Mouse (Mus musculus) midbrain, embryonic 14.5 days (tissue): ENCODE results near the gene Ubtd2. TPM values are rescaled to one million over a fixed set of nuclear protein-coding genes. Genes with fewer than 3 reads are reported as not detected.

Experiments
- ATAC-seq: fragments of 200-750 bp; cut with Nextera tagmentation; 2 replicates; pipeline ENCODE4 v1.8.0; 2017; ENCODE audit warnings: moderate number of reproducible peaks, moderate library complexity; ENCODE audit not compliant: low FRiP score, low TSS enrichment
- DNase-seq: peaks from one replicate; pipeline ENCODE4 v3.0.0-alpha.2; 2015
- H3K27ac ChIP-seq: fragments of 300-500 bp; sonication (generic); replicated peaks from 2 replicates; pipeline ENCODE4 v1.5.1; 2014; ENCODE audit warnings: mild to moderate bottlenecking, low read depth, low read length, moderate library complexity
- H3K27me3 ChIP-seq: fragments of 300-500 bp; sonication (generic); 2 replicates; pipeline ENCODE4 v1.6.1; 2014; ENCODE audit warnings: low read length, control low read depth, mixed read lengths; ENCODE audit not compliant: control insufficient read depth, insufficient read depth
- H3K36me3 ChIP-seq: fragments of 300-500 bp; sonication (generic); 2 replicates; pipeline ENCODE4 v1.6.1; 2014; ENCODE audit warnings: low read length, control low read depth; ENCODE audit not compliant: control insufficient read depth, insufficient read depth
- H3K4me1 ChIP-seq: fragments of 300-500 bp; sonication (generic); 2 replicates; pipeline ENCODE4 v1.6.1; 2014; ENCODE audit warnings: mild to moderate bottlenecking, antibody characterized with exemption, low read length, control low read depth; ENCODE audit not compliant: control insufficient read depth, insufficient read depth
- H3K4me2 ChIP-seq: fragments of 300-500 bp; sonication (generic); 2 replicates; pipeline ENCODE4 v1.6.1; 2014; ENCODE audit warnings: mild to moderate bottlenecking, low read length, moderate library complexity
- H3K4me3 ChIP-seq: fragments of 300-500 bp; sonication (generic); replicated peaks from 2 replicates; pipeline ENCODE4 v1.5.1; 2014; ENCODE audit warnings: low read depth, low read length
- H3K9ac ChIP-seq: fragments of 300-500 bp; sonication (generic); replicated peaks from 2 replicates; pipeline ENCODE4 v1.6.1; 2014; ENCODE audit warnings: mild to moderate bottlenecking, low read length, moderate library complexity
- H3K9me3 ChIP-seq: fragments of 300-500 bp; sonication (generic); 2 replicates; pipeline ENCODE4 v1.6.1; 2016; ENCODE audit warnings: low read length, control low read depth, mixed read lengths; ENCODE audit not compliant: control insufficient read depth
- WGBS: fragments of 180-500 bp; shearing (Covaris S2); extraction: QIAGEN DNeasy Blood & Tissue Kit; methylation state at CpG from one replicate; pipeline ENCODE4 v1.1.7; 2014; 5-methylcytosine and 5-hydroxymethylcytosine counted together
- polyA plus RNA-seq: library from polyadenylated mRNA; unstranded; fragments of >200 nt; fragmentation: Nextera tagmentation; extraction: Ambion mirVana; gene quantifications from 2 replicates; pipeline ENCODE4 v1.2.1, GENCODE M21; 2014

Ubtd2 gene
- polyA plus RNA-seq, 1 experiment from 2014 or later = 63.8 TPM

DNA sequence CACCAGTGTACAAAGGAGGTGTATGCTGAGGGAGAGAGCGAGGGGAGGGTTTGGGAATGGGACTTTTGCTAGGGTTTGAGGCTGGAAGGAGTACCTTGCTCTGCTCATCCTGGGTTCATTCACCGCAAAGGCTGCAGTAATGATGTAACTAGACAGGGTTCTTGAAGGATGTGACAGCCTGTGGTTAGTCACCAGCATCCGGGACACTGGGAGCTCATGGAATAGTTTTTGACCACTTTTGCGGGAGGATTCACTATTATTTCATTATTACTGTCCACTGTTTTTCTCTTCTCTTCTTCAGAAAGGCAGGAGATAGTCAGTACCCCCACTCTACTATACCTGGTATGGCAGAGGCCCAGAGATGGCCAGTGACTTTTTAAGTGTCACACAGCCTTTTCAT lies 87.0 kb downstream of the Ubtd2 start:
- H3K36me3 ChIP-seq = no peaks in the 10 kb centered on the region
- no peak overlapping the region for H3K27ac ChIP-seq
- no peaks in the 10 kb centered on the region for H3K9me3 ChIP-seq
- 95% methylated on average over 4 of the region's 4 CpGs for WGBS
- ATAC-seq (no peak), DNase-seq (no peak)
- H3K27me3 ChIP-seq = no peaks in the 10 kb centered on the region
- no peak overlapping the region for H3K4me3 ChIP-seq
- H3K4me1 ChIP-seq = peaks cover 4% of the 10 kb centered on the region; the same call in 1 of the 2 replicates
- H3K9ac ChIP-seq = no peak overlapping the region
- H3K4me2 ChIP-seq = no peak overlapping the region

DNA sequence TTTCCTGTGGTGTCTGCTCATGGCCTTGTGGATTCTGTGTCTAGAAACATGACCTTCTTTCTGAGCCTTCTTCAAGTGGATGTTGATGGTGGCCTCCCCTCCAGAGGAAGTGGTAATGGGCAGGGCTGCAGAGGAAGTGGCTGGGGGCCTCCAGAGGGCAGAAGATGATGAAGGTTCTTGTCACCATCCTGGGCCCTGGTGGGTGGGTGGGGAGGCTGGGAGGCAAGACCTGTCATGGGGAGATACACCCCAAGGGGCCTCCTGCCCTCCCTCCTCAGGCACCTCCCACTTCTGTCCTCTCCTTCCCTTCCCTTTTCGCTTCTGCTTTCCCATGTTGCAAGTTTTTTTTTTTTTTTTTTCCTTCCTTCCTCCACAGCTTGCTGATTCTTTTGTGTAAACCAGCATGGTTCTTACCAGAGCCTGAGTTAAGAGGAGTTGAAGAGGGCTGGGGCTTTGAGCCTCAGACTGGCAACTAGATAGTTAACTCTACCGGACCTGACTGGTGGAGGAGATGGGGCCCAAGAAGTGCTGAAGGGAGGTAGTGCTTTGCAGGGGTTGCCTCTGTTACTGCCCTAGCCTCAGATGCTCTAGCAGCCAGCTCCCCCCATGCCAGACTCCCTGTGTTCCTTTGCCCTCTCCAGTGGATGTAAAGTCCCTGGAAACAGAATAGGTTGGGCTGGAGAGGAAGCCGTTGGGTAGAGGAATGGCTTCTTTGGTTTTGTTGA lies 87.7 kb downstream of the Ubtd2 start:
- 38% methylated on average over 3 of the region's 3 CpGs for WGBS
- no peak overlapping the region for H3K4me2 ChIP-seq

DNA sequence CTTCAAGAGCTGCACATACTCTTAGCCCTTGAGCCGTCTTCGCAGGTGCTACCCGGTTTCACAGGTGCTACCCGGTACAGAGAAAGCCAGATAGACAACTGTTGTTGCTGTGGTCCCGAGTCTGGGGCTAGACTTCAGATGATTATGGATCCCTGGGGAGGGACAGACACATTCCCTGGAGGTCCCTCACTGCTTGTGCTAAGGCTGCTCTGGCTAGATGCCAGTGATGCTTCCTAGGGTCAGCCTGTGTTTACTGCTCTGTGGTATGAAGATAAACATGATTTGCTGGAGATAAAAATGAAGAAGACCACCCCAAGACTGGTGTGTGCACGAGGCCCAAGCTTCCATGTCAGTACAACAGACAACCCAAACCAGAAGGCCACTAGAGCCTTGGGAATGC lies 88.9 kb downstream of the Ubtd2 start:
- Histone ChIP-seq H3K27me3 (no peaks in the 10 kb centered on the region), H3K9ac (no peak overlapping the region), H3K36me3 (no peaks in the 10 kb centered on the region), H3K27ac (no peak overlapping the region), H3K4me2 (no peak overlapping the region), H3K4me1 (no peaks in the 10 kb centered on the region), H3K9me3 (no peaks in the 10 kb centered on the region), H3K4me3 (no peak overlapping the region)
- DNase-seq (no peak), ATAC-seq (no peak)
- WGBS = 89% methylated on average over 6 of the region's 6 CpGs

More for the DNA sequence above, 87.7 kb downstream of the Ubtd2 start:
- H3K9me3 ChIP-seq = no peaks in the 10 kb centered on the region
- no peak for ATAC-seq
- H3K4me3 ChIP-seq = no peak overlapping the region
- DNase-seq = no peak
- H3K9ac ChIP-seq = no peak overlapping the region
- H3K36me3 ChIP-seq = no peaks in the 10 kb centered on the region
- H3K27ac ChIP-seq = no peak overlapping the region
- H3K4me1 ChIP-seq = peaks cover 4% of the 10 kb centered on the region; the same call in 1 of the 2 replicates
- no peaks in the 10 kb centered on the region for H3K27me3 ChIP-seq

DNA sequence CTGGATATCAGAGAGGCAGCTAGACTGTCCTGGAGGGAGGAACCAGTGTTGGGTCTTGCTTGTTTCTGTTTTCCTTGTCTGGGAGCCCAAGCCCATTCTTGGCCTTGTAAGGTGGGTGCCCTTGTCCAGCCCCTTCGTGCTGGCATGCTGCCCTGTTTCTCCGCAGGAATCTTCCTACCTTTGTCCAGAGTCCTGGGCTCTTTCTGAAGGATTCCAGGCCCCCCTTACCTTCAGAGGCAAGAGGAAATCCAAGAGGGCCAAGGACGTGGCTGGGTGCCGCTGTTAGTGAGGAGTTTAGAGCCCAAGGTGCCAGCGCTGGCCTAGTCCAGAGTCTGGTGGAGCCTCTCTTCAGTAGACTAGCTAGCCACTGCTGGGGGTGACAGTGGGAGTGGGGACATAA lies 89.3 kb downstream of the Ubtd2 start:
- no peaks in the 10 kb centered on the region for H3K36me3 ChIP-seq
- ATAC-seq (no peak), DNase-seq (no peak)
- H3K4me2 ChIP-seq = no peak overlapping the region
- 89% methylated on average over 5 of the region's 5 CpGs for WGBS
- no peak overlapping the region for H3K9ac ChIP-seq
- H3K4me3 ChIP-seq = no peak overlapping the region
- no peaks in the 10 kb centered on the region for H3K9me3 ChIP-seq
- H3K27me3 ChIP-seq = no peaks in the 10 kb centered on the region
- no peak overlapping the region for H3K27ac ChIP-seq
- H3K4me1 ChIP-seq = 0 out of 2 replicates have a peak, but pooled peaks cover 4% of the 10 kb centered on the region

DNA sequence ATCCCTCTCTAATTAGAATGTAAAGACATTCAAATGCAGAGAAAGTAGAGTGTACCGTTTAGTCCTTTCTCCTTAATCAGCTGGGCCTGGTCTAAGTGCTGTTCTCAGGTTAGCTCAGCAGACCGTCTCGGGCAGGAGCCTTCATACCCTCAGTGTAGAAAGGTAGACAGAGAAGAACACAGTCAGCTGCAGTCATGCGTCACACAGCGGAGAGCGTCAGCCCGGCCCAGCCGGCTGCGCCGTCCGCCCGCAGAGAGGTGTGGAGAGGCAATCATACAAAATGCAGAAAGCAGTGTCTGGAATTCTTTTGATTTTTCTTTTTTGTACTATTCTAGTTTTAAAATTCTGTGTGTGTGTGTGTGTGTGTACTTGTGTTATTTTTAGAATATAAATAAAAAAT lies 90.4 kb downstream of the Ubtd2 start:
- Histone ChIP-seq H3K27ac (0 out of 2 replicates have a peak overlapping the region, but pooled peaks have one; percentile 32), H3K36me3 (no peaks in the 10 kb centered on the region), H3K4me2 (no peak overlapping the region), H3K4me1 (0 out of 2 replicates have a peak, but pooled peaks cover 6% of the 10 kb centered on the region), H3K9me3 (no peaks in the 10 kb centered on the region), H3K9ac (no peak overlapping the region), H3K27me3 (no peaks in the 10 kb centered on the region), H3K4me3 (no peak overlapping the region)
- DNase-seq (peak; percentile 44), ATAC-seq (no peak)
- WGBS = 47% methylated on average over 12 of the region's 12 CpGs

DNA sequence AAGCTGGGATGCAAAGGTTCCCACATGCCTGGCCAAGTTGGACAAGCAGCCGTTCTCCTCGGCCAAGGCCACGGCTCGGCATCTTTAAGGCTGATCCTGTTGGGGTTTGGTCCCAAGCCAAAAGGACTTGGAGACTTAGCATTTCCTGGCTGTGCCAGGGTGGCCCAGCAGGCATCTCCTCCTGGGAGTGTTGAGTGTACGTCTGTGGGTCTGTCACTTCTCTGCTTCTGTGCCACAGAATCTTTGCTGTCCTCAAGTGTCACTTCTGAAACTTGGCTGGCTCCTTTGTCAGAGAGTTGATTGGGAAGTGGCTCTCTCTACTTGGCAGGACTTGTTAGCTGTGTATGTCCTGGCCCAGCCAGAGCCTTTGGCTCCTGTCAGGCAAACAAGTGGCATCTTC lies 91.3 kb downstream of the Ubtd2 start:
- H3K36me3 ChIP-seq = no peaks in the 10 kb centered on the region
- ATAC-seq (no peak), DNase-seq (no peak)
- no peaks in the 10 kb centered on the region for H3K9me3 ChIP-seq
- no peak overlapping the region for H3K9ac ChIP-seq
- no peak overlapping the region for H3K4me2 ChIP-seq
- 83% methylated on average over 5 of the region's 5 CpGs for WGBS
- no peak overlapping the region for H3K27ac ChIP-seq
- 0 out of 2 replicates have a peak, but pooled peaks cover 6% of the 10 kb centered on the region for H3K4me1 ChIP-seq
- no peak overlapping the region for H3K4me3 ChIP-seq
- H3K27me3 ChIP-seq = no peaks in the 10 kb centered on the region

DNA sequence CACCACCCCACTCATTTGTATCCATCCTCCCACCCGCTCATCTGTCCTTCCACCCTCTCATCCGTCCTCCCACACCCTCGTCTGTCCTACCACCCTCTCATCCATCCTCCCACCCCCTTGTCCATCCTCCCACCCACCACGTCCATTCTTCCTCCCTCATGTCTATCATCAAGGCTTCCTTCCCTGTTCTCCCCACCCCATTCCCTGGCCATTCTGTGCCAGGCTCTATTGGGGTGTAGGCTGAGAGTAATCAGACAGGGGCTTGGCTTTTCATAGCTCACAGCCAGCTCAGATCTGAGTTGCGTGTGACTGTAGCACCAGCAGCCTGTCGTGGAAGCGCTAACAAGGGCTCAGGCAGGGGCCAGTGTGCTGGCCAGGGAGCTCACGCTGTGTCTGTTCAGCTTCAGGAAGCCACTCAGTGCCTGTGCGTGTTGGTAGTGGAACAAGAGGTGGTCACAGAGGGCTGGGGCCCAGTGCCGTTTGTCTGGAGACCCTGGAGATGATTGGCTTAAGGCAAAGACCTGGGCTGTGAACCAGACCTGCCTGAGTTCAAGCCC lies 92.3 kb downstream of the Ubtd2 start:
- 79% methylated on average over 10 of the region's 10 CpGs for WGBS

DNA sequence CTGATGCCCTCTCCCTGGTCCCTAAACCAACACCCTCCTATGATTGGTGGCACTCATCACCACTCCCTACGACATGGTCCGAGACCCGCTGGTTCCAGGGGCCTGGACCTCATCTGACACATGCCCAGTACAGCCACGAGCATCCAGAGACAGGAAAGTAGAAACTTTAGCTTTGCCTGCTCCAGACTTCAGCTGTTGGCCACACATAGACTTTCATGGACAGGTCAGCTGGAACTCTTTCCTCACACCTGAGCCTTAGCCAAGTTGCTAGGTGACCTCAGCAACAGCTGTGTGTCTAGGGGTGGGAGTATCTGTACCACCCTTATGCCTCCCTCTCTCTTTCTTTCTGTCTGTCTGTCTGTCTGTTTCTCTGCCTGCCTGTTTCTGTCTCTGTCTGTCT lies 93.1 kb downstream of the Ubtd2 start:
- Histone ChIP-seq H3K4me3 (no peak overlapping the region), H3K27me3 (no peaks in the 10 kb centered on the region), H3K27ac (no peak overlapping the region), H3K4me1 (0 out of 2 replicates have a peak, but pooled peaks cover 6% of the 10 kb centered on the region), H3K9ac (no peak overlapping the region), H3K4me2 (no peak overlapping the region), H3K9me3 (no peaks in the 10 kb centered on the region), H3K36me3 (no peaks in the 10 kb centered on the region)
- WGBS = 95% methylated on average over 4 of the region's 4 CpGs
- ATAC-seq = no peak
- no peak for DNase-seq

More for the DNA sequence above, 92.3 kb downstream of the Ubtd2 start:
- ATAC-seq = no peak
- no peak overlapping the region for H3K4me2 ChIP-seq
- no peak overlapping the region for H3K4me3 ChIP-seq
- no peaks in the 10 kb centered on the region for H3K36me3 ChIP-seq
- DNase-seq = no peak
- 0 out of 2 replicates have a peak, but pooled peaks cover 6% of the 10 kb centered on the region for H3K4me1 ChIP-seq
- H3K27ac ChIP-seq = no peak overlapping the region
- H3K9ac ChIP-seq = no peak overlapping the region
- H3K27me3 ChIP-seq = no peaks in the 10 kb centered on the region
- no peaks in the 10 kb centered on the region for H3K9me3 ChIP-seq

DNA sequence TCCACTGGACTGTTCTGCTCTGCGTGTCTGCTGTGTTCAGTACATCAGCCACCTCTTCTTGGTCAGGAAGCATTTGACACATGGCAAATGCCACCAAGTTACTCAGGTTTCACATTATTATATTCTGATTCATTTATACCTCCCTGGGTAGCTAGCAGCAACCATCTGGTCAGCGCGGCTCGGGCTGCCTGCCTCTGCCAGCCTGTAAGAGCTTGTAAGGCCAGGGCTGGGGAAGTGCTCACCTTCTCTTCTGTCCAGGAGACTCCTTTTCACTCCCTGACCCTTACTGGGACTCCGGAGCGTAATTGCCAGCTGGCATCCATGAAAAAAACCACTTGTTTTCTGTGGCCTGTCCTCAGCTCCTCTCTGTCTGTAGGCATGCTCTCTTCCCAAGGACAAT lies 94.1 kb downstream of the Ubtd2 start:
- WGBS = 58% methylated on average over 6 of the region's 6 CpGs
- no peak overlapping the region for H3K4me3 ChIP-seq
- H3K36me3 ChIP-seq = no peaks in the 10 kb centered on the region
- no peak overlapping the region for H3K4me2 ChIP-seq
- peak; percentile 17 for DNase-seq
- no peak overlapping the region for H3K27ac ChIP-seq
- H3K9ac ChIP-seq = no peak overlapping the region
- no peaks in the 10 kb centered on the region for H3K27me3 ChIP-seq
- no peaks in the 10 kb centered on the region for H3K9me3 ChIP-seq
- no peak for ATAC-seq
- 0 out of 2 replicates have a peak, but pooled peaks cover 6% of the 10 kb centered on the region for H3K4me1 ChIP-seq
